ENCODE assay signal across 9 mouse cellular contexts in the genomic region with DNA sequence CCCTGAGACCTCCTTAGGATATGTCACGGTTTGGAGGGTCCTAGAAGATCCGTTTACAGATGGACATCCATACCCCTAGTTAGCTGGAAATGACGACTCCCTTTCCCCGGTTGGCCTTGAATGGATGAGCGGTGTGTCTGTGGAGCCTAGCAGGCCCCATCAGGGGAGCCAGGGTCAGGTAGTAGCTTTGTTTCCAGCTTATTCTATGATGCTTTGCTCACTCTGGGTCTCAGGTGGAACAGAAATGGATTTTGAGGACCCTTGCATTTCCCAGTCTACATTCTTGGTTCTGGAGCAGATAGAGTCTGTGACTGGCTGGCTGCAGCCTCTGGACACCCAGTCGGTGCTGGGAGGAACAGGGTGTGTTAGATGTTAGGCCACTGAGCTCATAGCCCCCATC. TPM values are rescaled to one million over a fixed set of nuclear protein-coding genes. Genes with fewer than 3 reads are reported as not detected.
A peak's percentile ranks its signal among the peaks of the same experiment; 100 is the strongest.
DNase-seq lines count a peak whose midpoint lies in the region; ATAC-seq and TF ChIP-seq lines count a peak whose summit lies in the region.
"Had no signal": no experiment of that assay in that cellular context is flagged by ENCODE, and none has a peak within 500 bp of the region (broad histone marks: within the 10 kb centered on the region; RNA-seq: fewer than 3 reads in every experiment).

No protein-coding gene starts in this region.

- H3K4me1 ChIP-seq in kidney, postnatal 0 days (replicated peaks; ENCODE audit: insufficient read depth, low read length): peaks cover 49% of the 10 kb centered on the region
- peaks cover 80% of the 10 kb centered on the region for H3K4me1 ChIP-seq in embryonic facial prominence, embryonic 15.5 days
- peaks cover 54% of the 10 kb centered on the region for H3K4me1 ChIP-seq in intestine, embryonic 14.5 days (replicated peaks; ENCODE audit: control insufficient read depth, insufficient read depth, low read length)

- H3K27ac ChIP-seq in kidney, postnatal 0 days: peak overlapping the region; percentile 95; the same call in 1 of the 2 replicates
- no peak overlapping the region for H3K27ac ChIP-seq in embryonic facial prominence, embryonic 15.5 days (replicated peaks)
- H3K27ac ChIP-seq in intestine, embryonic 14.5 days (ENCODE audit: low read depth): no peak overlapping the region

- H3K27me3 ChIP-seq in kidney, postnatal 0 days (ENCODE audit: insufficient read depth, low read length): no peaks in the 10 kb centered on the region
- no peaks in the 10 kb centered on the region for H3K27me3 ChIP-seq in embryonic facial prominence, embryonic 15.5 days
- no peaks in the 10 kb centered on the region for H3K27me3 ChIP-seq in intestine, embryonic 14.5 days (replicated peaks; ENCODE audit: control insufficient read depth, insufficient read depth, low read length)
- no peaks in the 10 kb centered on the region for H3K27me3 ChIP-seq in myocyte (ENCODE audit: control insufficient read depth, insufficient read depth, insufficient read length)

- H3ac ChIP-seq in myocyte (ENCODE audit: control insufficient read depth, insufficient read length): no peak overlapping the region

- H3K79me2 ChIP-seq in myocyte (ENCODE audit: control insufficient read depth, insufficient read depth): peaks cover 55% of the 10 kb centered on the region

- H3K9ac ChIP-seq in kidney, postnatal 0 days (ENCODE audit: low read depth, low read length): peak overlapping the region; percentile 95
- no peak overlapping the region for H3K9ac ChIP-seq in embryonic facial prominence, embryonic 15.5 days
- peak overlapping the region; percentile 84; the same call in 1 of the 2 replicates for H3K9ac ChIP-seq in intestine, embryonic 14.5 days (ENCODE audit: low read length)

- H3K9me3 ChIP-seq in kidney, postnatal 0 days (replicated peaks; ENCODE audit: low read length): no peaks in the 10 kb centered on the region
- no peaks in the 10 kb centered on the region for H3K9me3 ChIP-seq in embryonic facial prominence, embryonic 15.5 days (replicated peaks)
- no peaks in the 10 kb centered on the region for H3K9me3 ChIP-seq in intestine, embryonic 14.5 days (ENCODE audit: control insufficient read depth, low read length)

- WGBS in kidney, postnatal 0 days: 52% methylated on average over 6 of the region's 6 CpGs
- 70% methylated on average over 6 of the region's 6 CpGs for WGBS in embryonic facial prominence, embryonic 15.5 days
- WGBS in intestine, embryonic 14.5 days: 70% methylated on average over 6 of the region's 6 CpGs

- TF ChIP-seq POLR2A in myocyte (IDR thresholded peaks at IDR 0.05; ENCODE audit: insufficient read length, low read depth): no peak

- DNase-seq in kidney, postnatal 0 days (ENCODE audit: low spot score): no peak
- no peak for DNase-seq in kidney, adult 11 months
- no peak for DNase-seq in intestine, embryonic 14.5 days (ENCODE audit: low spot score)
- DNase-seq in layer of hippocampus, adult 18-20 months (ENCODE audit: low spot score in 2 of 2): no peak
- no peak for DNase-seq in layer of hippocampus, adult 11-12 months (ENCODE audit: low spot score)
- no peak for DNase-seq in adrenal gland, postnatal 36 days

- H3K4me3 ChIP-seq in kidney, postnatal 0 days (replicated peaks; ENCODE audit: low read depth, low read length): no peak overlapping the region
- H3K4me3 ChIP-seq in embryonic facial prominence, embryonic 15.5 days (replicated peaks): peak overlapping the region; percentile 91
- peak overlapping the region; percentile 80; the same call in 1 of the 2 replicates for H3K4me3 ChIP-seq in intestine, embryonic 14.5 days (ENCODE audit: low read depth, low read length)
- H3K4me3 ChIP-seq in myocyte: peak overlapping the region; percentile 57

- H3K4me2 ChIP-seq in kidney, postnatal 0 days (ENCODE audit: low read length): peak overlapping the region; percentile 95
- peak overlapping the region; percentile 94 for H3K4me2 ChIP-seq in embryonic facial prominence, embryonic 15.5 days (replicated peaks)
- H3K4me2 ChIP-seq in intestine, embryonic 14.5 days (ENCODE audit: low read length): peak overlapping the region; percentile 81
- H3K4me2 ChIP-seq in myocyte (ENCODE audit: low read depth): peak overlapping the region; percentile 97

- peaks cover 6% of the 10 kb centered on the region; the same call in 1 of the 2 replicates for H3K36me3 ChIP-seq in kidney, postnatal 0 days (ENCODE audit: insufficient read depth, low read length)
- peaks cover 9% of the 10 kb centered on the region for H3K36me3 ChIP-seq in embryonic facial prominence, embryonic 15.5 days
- H3K36me3 ChIP-seq in intestine, embryonic 14.5 days (ENCODE audit: control insufficient read depth, insufficient read depth, low read length): peaks cover 8% of the 10 kb centered on the region
- no peaks in the 10 kb centered on the region for H3K36me3 ChIP-seq in myocyte (ENCODE audit: control insufficient read depth, insufficient read depth)

- no peak for ATAC-seq in kidney, postnatal 0 days (replicated peaks; ENCODE audit: low FRiP score, low read depth)
- ATAC-seq in embryonic facial prominence, embryonic 15.5 days (ENCODE audit: insufficient number of reproducible peaks, low FRiP score, low TSS enrichment, low read depth): no peak
- ATAC-seq in intestine, embryonic 14.5 days (replicated peaks; ENCODE audit: low FRiP score, low TSS enrichment, low read depth): no peak

- no peak for TF ChIP-seq CTCF in kidney, postnatal 0 days (IDR thresholded peaks at IDR 0.05; ENCODE audit: low read depth)

TF ChIP-seq in myocyte, 11 proteins besides CTCF, POLR2A, EP300 and RAD21:
- TF ChIP-seq TCF12 (IDR thresholded peaks at IDR 0.05; ENCODE audit: insufficient read depth, poor library complexity, severe bottlenecking): no peak
- TF ChIP-seq MYOG (IDR thresholded peaks at IDR 0.05; ENCODE audit: control insufficient read depth in 1 of 3, insufficient read depth in 1 of 3, insufficient read length in 2 of 3, low read depth in 2 of 3): no peak
- TF ChIP-seq REST (IDR thresholded peaks at IDR 0.05; ENCODE audit: insufficient read depth, insufficient read length): no peak

RNA-seq across cellular contexts. Expression of gene Git1, which starts 1.4 kb away (rescaled TPM):
- polyA plus RNA-seq in kidney, postnatal 0 days (2015; fragmentation: Nextera tagmentation; extraction: Ambion mirVana): 10.9 and 11.3 TPM in 2 replicates
- 11.7 and 12.5 TPM in 2 replicates for polyA plus RNA-seq in embryonic facial prominence, embryonic 15.5 days (2015; fragmentation: Nextera tagmentation; extraction: Ambion mirVana)
- polyA plus RNA-seq in intestine, embryonic 14.5 days (2014; fragmentation: Nextera tagmentation; extraction: Ambion mirVana): 17.7 and 19.8 TPM in 2 replicates
- 53.9 TPM for polyA plus RNA-seq in myocyte (2012; fragmentation: generic; extraction: Trizol)
- 100 to 1,000 TPM; 304 to 343 TPM for total RNA-seq in layer of hippocampus, adult 18-20 months (2021)
- 10 to 100 TPM; 47.6 to 49.9 TPM for total RNA-seq in adrenal gland, postnatal 36 days (2021)

RNA-seq across cellular contexts. Expression of gene Ankrd13b, which starts 5.3 kb away (rescaled TPM):
- polyA plus RNA-seq in kidney, postnatal 0 days (2015; fragmentation: Nextera tagmentation; extraction: Ambion mirVana): 5.8 and 6.4 TPM in 2 replicates
- polyA plus RNA-seq in embryonic facial prominence, embryonic 15.5 days (2015; fragmentation: Nextera tagmentation; extraction: Ambion mirVana): 8.9 and 10.4 TPM in 2 replicates
- polyA plus RNA-seq in intestine, embryonic 14.5 days (2014; fragmentation: Nextera tagmentation; extraction: Ambion mirVana): 7.3 and 8.3 TPM in 2 replicates
- polyA plus RNA-seq in myocyte (2012; fragmentation: generic; extraction: Trizol): 46.0 TPM
- 10 to 100 TPM; 79.4 to 82.3 TPM for total RNA-seq in layer of hippocampus, adult 18-20 months (2021)
- 1 to 10 TPM; 5.8 to 6.7 TPM for total RNA-seq in adrenal gland, postnatal 36 days (2021)

RNA-seq across cellular contexts. Expression of gene Abhd15, which starts 20.1 kb away (rescaled TPM):
- 1.9 and 2.2 TPM in 2 replicates for polyA plus RNA-seq in kidney, postnatal 0 days (2015; fragmentation: Nextera tagmentation; extraction: Ambion mirVana)
- 3.5 and 3.9 TPM in 2 replicates for polyA plus RNA-seq in embryonic facial prominence, embryonic 15.5 days (2015; fragmentation: Nextera tagmentation; extraction: Ambion mirVana)
- 2.2 and 3.2 TPM in 2 replicates for polyA plus RNA-seq in intestine, embryonic 14.5 days (2014; fragmentation: Nextera tagmentation; extraction: Ambion mirVana)
- 1.4 TPM for polyA plus RNA-seq in myocyte (2012; fragmentation: generic; extraction: Trizol)
- 1 to 10 TPM; 1.4 to 1.7 TPM for total RNA-seq in layer of hippocampus, adult 18-20 months (2021)
- 10 to 100 TPM; 12.6 to 14.0 TPM for total RNA-seq in adrenal gland, postnatal 36 days (2021)

RNA-seq across cellular contexts. Expression of gene Trp53i13, which starts 21.0 kb away (rescaled TPM):
- 34.8 and 36.0 TPM in 2 replicates for polyA plus RNA-seq in kidney, postnatal 0 days (2015; fragmentation: Nextera tagmentation; extraction: Ambion mirVana)
- 61.8 and 63.9 TPM in 2 replicates for polyA plus RNA-seq in embryonic facial prominence, embryonic 15.5 days (2015; fragmentation: Nextera tagmentation; extraction: Ambion mirVana)
- polyA plus RNA-seq in intestine, embryonic 14.5 days (2014; fragmentation: Nextera tagmentation; extraction: Ambion mirVana): 27.3 and 32.5 TPM in 2 replicates
- 23.7 TPM for polyA plus RNA-seq in myocyte (2012; fragmentation: generic; extraction: Trizol)
- 1 to 10 TPM; 6.7 to 7.5 TPM for total RNA-seq in layer of hippocampus, adult 18-20 months (2021)
- 10 to 100 TPM in 1 of 2 experiments, 1 to 10 TPM in 1; 9.4 to 10.1 TPM for total RNA-seq in adrenal gland, postnatal 36 days (2021)

RNA-seq across cellular contexts. Expression of gene Gm10392, which starts 24.2 kb away (rescaled TPM):
- polyA plus RNA-seq in kidney, postnatal 0 days (2015; fragmentation: Nextera tagmentation; extraction: Ambion mirVana): not detected in 2 replicates
- polyA plus RNA-seq in embryonic facial prominence, embryonic 15.5 days (2015; fragmentation: Nextera tagmentation; extraction: Ambion mirVana): 0.29 and 0.39 TPM in 2 replicates
- polyA plus RNA-seq in intestine, embryonic 14.5 days (2014; fragmentation: Nextera tagmentation; extraction: Ambion mirVana): not detected in 2 replicates
- polyA plus RNA-seq in myocyte (2012; fragmentation: generic; extraction: Trizol): not detected
- total RNA-seq in layer of hippocampus, adult 18-20 months (2021): not detected
- not detected for total RNA-seq in adrenal gland, postnatal 36 days (2021)
- total RNA-seq: left cerebral cortex, postnatal 14 days had no signal
